Mouse (Mus musculus) urinary bladder, postnatal 10 days (tissue): Measurements from ENCODE around the gene Olfr297.

Source experiments
- DNase-seq: peaks from one replicate; pipeline ENCODE4 v3.0.0; 2022; ENCODE audit warnings: low spot score

Gene Olfr297

GRCm38 (mm10) chr7:86519668-86520067 is at the start of gene Olfr297:
Olfr297 (plus strand) TSS chr7:86519968.
- no peak for DNase-seq

- no peak for DNase-seq
These were observed 27.4 kb upstream of the Olfr297 start, which contains the start of gene Olfr298 for GRCm38 (mm10) chr7:86492384-86492783. Olfr298 (minus strand) TSS chr7:86492484.
